Mouse (Mus musculus) cerebellum, adult 9-11 months (tissue): ENCODE measurements around the gene Trpm2.

ENCODE experiments used
- DNase-seq: peaks from one replicate; pipeline ENCODE4 v3.0.0; 2022

Gene Trpm2

GRCm38 (mm10) chr10:77900903-77901818 is 69.2 kb downstream of the Trpm2 start:
- peak; percentile 22 for DNase-seq

GRCm38 (mm10) chr10:77900126-77900525 is 70.2 kb downstream of the Trpm2 start:
- no peak for DNase-seq

- no peak for DNase-seq
These were observed 74.8 kb downstream of the Trpm2 start for GRCm38 (mm10) chr10:77895562-77895961.

DNA sequence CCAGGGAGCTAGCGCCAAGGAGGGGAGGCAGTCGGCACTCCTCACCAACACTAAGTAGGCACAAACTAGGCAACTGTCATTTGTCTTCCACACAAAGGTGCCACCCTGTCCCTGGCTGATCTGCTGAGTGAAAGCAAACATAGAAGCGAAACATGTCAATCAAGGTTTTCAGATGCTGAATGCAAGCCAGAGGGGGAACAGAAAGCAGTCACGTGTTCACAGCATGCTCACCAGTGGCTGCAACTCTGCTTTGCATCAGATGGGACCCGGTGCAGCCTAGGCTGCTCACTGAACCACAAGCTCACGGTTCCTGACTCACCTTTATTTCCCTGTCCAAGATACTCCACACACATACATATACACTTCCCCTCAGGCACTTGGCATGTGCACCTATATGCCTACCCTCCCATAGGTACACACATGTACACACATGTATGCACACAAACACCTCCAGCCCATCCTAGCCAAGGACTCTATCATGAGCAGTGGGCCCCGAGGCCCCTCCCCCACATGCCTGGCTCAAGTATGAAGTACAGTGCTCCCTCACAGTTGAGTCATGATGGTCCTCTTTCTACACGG is 79.3 kb downstream of the Trpm2 start:
- no peak for DNase-seq

GRCm38 (mm10) chr10:77886007-77886747 is 84.2 kb downstream of the Trpm2 start:
- DNase-seq: no peak

DNA sequence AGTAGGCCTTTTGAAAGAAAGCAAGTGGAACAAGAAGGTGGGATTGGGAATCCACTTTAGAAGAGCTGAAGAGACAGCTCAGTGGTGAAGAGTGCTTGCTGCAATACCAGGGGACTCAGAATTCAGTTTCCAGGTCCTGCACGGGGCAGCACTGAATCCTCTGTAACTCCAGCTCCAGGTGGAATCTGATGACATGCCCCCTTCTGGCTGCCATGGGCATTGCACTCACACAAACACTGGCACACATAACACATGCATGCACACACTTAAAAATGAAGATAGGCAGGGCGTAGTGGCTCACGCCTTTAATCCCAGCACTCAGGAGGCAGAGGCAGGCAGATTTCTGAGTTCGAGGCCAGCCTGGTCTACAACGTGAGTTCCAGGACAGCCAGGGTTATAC is 87.8 kb downstream of the Trpm2 start:
- no peak for DNase-seq

GRCm38 (mm10) chr10:77880305-77880704 is 90.1 kb downstream of the Trpm2 start:
- DNase-seq: no peak

- no peak for DNase-seq
These were observed 91.4 kb downstream of the Trpm2 start for GRCm38 (mm10) chr10:77878985-77879384.

DNA sequence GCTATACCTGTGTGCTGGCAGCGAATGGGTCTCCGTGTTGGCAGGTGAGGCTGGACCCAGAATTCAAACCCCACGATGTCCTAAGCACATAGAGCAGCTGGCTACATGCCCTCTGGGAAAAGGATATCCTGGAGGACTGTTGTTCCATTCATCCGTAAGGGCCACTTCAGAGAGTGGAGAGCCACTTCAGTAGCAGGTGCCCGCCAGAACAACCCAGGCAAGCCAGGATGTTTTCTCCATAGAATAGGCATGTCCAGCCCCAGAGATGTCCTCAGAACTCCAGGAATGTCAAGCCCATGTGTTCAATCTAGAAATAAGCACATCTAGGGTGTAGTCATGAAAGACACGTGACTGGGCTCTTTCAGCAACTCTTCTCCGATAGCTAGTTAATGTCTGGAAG is 100.7 kb downstream of the Trpm2 start:
- DNase-seq: no peak

GRCm38 (mm10) chr10:77867546-77867945 is 102.8 kb downstream of the Trpm2 start:
- no peak for DNase-seq

- no peak for DNase-seq
These were observed 105.6 kb downstream of the Trpm2 start for GRCm38 (mm10) chr10:77864762-77865143.

DNA sequence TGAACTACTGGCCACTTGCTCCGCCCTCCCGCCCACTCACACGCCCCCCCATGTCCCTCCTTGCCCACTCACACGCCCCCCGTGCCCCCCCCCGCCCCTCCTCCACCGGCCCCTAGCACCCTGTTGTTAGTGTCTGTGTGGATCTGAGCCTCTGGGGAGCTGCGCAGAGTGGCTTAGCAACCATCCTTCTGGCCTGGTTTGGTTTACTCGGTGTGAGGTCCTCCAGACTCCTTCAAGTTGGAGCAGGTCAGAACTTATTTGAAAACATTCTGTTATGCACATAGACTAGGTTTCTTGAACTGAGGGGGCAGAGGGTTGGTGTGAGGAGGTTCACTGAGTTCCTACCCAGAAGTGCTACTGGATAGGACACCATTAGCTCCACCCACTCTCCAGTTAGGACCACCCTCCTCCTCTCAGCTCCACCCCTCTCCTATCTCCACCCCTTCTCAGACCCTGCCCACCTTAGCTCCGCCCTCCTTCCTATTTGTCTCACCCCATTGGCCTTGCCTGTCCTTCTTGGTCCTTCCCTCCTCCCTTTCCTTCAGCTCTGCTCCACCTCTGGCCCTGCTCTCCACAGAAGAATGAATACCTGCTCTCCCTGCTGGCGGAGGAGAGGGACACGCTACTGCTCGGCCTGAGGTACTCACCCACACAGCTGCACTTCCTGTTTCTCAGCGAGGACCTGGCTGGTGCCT is 106.1 kb downstream of the Trpm2 start:
- peak; percentile 49 for DNase-seq

GRCm38 (mm10) chr10:77861675-77862074 is 108.7 kb downstream of the Trpm2 start, which contains the start of gene Gm3285:
TSS of gene Gm3285 (plus strand) at chr10:77861975.
- DNase-seq: no peak
